Mouse (Mus musculus): ENCODE results near the gene Adgrl3. TPM values are rescaled to one million over a fixed set of nuclear protein-coding genes. Genes with fewer than 3 reads are reported as not detected.

The Adgrl3 gene
- total and polyA plus RNA-seq, 3 experiments = not detected

- H3K36me3 ChIP-seq (ENCODE audit: control insufficient read depth in 1 of 2, insufficient read depth in 2 of 2, low read length in 2 of 2) = no peaks in the 10 kb centered on the region
- H3K79me2 ChIP-seq (ENCODE audit: control insufficient read depth, insufficient read depth, low read length, poor library complexity) = no peaks in the 10 kb centered on the region
- TF ChIP-seq ETS1 (IDR thresholded peaks at IDR 0.05; ENCODE audit: low read depth, low read length) (no peak), RCOR1 (IDR thresholded peaks at IDR 0.05; ENCODE audit: low read depth, low read length) (no peak), TBP (IDR thresholded peaks at IDR 0.05; ENCODE audit: low read depth, low read length) (no peak), GATA1 (IDR thresholded peaks at IDR 0.05; ENCODE audit: low read depth, low read length) (no peak), MAZ (IDR thresholded peaks at IDR 0.05; ENCODE audit: low read depth, low read length) (no peak), SIN3A (IDR thresholded peaks at IDR 0.05; ENCODE audit: low read length) (no peak), JUND (IDR thresholded peaks at IDR 0.05; ENCODE audit: low read depth, low read length) (no peak), SMC3 (IDR thresholded peaks at IDR 0.05; ENCODE audit: low read depth, low read length) (no peak), ZNF384 (IDR thresholded peaks at IDR 0.05; ENCODE audit: low read depth, low read length) (no peak), ELF1 (IDR thresholded peaks at IDR 0.05; ENCODE audit: low read depth, low read length) (no peak), POLR2AphosphoS5 (IDR thresholded peaks at IDR 0.05; ENCODE audit: borderline replicate concordance, low read depth, low read length) (no peak), EP300 (IDR thresholded peaks at IDR 0.05; ENCODE audit: low read depth in 1 of 2, low read length in 2 of 2) (no peak), BHLHE40 (IDR thresholded peaks at IDR 0.05; ENCODE audit: borderline replicate concordance, low read depth, low read length) (no peak), MYB (IDR thresholded peaks at IDR 0.05; ENCODE audit: low read depth, low read length) (no peak), MYC (IDR thresholded peaks at IDR 0.05; ENCODE audit: low read depth, low read length) (no peak), GABPA (IDR thresholded peaks at IDR 0.05; ENCODE audit: low read depth, low read length) (no peak), CHD1 (IDR thresholded peaks at IDR 0.05; ENCODE audit: low read depth, low read length) (no peak), UBTF (IDR thresholded peaks at IDR 0.05; ENCODE audit: borderline replicate concordance, insufficient read depth, low read depth, low read length) (no peak)
- no peak overlapping the region for H3K9ac ChIP-seq (ENCODE audit: control insufficient read depth, low read depth, low read length, poor library complexity, severe bottlenecking)
- H3K4me3 ChIP-seq (ENCODE audit: control insufficient read depth in 1 of 2, insufficient read depth in 1 of 2, low read depth in 2 of 2, low read length in 2 of 2) = no peak overlapping the region
- H3K4me1 ChIP-seq (ENCODE audit: control insufficient read depth in 1 of 2, insufficient read depth in 2 of 2, low read length in 2 of 2) = no peaks in the 10 kb centered on the region
- no peak overlapping the region for H3K27ac ChIP-seq (ENCODE audit: control insufficient read depth, low read depth, low read length)
- DNase-seq (ENCODE audit: low read depth, low spot score) = no peak
- no peaks in the 10 kb centered on the region for H3K9me3 ChIP-seq (replicated peaks; ENCODE audit: insufficient read depth, low read length)
- no peaks in the 10 kb centered on the region for H3K27me3 ChIP-seq (ENCODE audit: control insufficient read depth in 1 of 2, insufficient read depth in 2 of 2, low read length in 2 of 2)
These were observed 104.5 kb downstream of the Adgrl3 start for GRCm38 (mm10) chr5:81124483-81124882.

DNA sequence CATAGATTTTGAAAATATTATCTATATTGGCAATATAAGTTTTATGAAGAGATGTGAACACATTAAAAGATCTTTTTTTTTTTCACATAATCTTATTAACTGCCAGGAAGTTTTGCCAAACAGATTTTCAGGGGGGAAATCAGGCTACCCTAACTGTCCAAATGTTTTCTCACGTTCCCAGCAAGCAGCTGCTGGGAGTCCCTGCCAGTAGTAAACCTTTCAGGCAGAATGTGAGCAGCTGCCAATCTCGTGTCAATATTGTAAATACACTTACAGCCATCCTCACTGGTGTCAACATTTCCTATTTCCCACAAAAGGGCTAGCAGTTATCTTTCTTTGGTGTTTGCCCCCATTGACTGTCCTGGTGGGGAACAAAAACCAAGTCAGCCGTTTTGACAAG is 107.7 kb downstream of the Adgrl3 start:
- H3K36me3 ChIP-seq (ENCODE audit: control insufficient read depth in 1 of 2, insufficient read depth in 2 of 2, low read length in 2 of 2) = no peaks in the 10 kb centered on the region
- no peaks in the 10 kb centered on the region for H3K27me3 ChIP-seq (ENCODE audit: control insufficient read depth in 1 of 2, insufficient read depth in 2 of 2, low read length in 2 of 2)
- no peak overlapping the region for H3K4me3 ChIP-seq (ENCODE audit: control insufficient read depth in 1 of 2, insufficient read depth in 1 of 2, low read depth in 2 of 2, low read length in 2 of 2)
- no peak overlapping the region for H3K9ac ChIP-seq (ENCODE audit: control insufficient read depth, low read depth, low read length, poor library complexity, severe bottlenecking)
- no peaks in the 10 kb centered on the region for H3K4me1 ChIP-seq (ENCODE audit: control insufficient read depth in 1 of 2, insufficient read depth in 2 of 2, low read length in 2 of 2)
- H3K27ac ChIP-seq (ENCODE audit: control insufficient read depth, low read depth, low read length) = no peak overlapping the region
- H3K79me2 ChIP-seq (ENCODE audit: control insufficient read depth, insufficient read depth, low read length, poor library complexity) = no peaks in the 10 kb centered on the region
- H3K9me3 ChIP-seq (replicated peaks; ENCODE audit: insufficient read depth, low read length) = no peaks in the 10 kb centered on the region
- DNase-seq (ENCODE audit: low read depth, low spot score) = no peak
- TF ChIP-seq EP300 (IDR thresholded peaks at IDR 0.05; ENCODE audit: low read depth in 1 of 2, low read length in 2 of 2) (no peak), MXI1 (IDR thresholded peaks at IDR 0.05; ENCODE audit: low read depth, low read length) (no peak), MAZ (IDR thresholded peaks at IDR 0.05; ENCODE audit: low read depth, low read length) (no peak), SMC3 (IDR thresholded peaks at IDR 0.05; ENCODE audit: low read depth, low read length) (no peak), SIN3A (IDR thresholded peaks at IDR 0.05; ENCODE audit: low read length) (no peak), MYB (IDR thresholded peaks at IDR 0.05; ENCODE audit: low read depth, low read length) (no peak), ZMIZ1 (IDR thresholded peaks at IDR 0.05; ENCODE audit: low read depth, low read length) (no peak)
